Mouse (Mus musculus) stomach, embryonic 14.5 days (tissue): ENCODE measurements around the gene Gucy2e. TPM values are rescaled to one million over a fixed set of nuclear protein-coding genes. Genes with fewer than 3 reads are reported as not detected.

Source experiments
- ATAC-seq: fragments of 200-750 bp; cut with Nextera tagmentation; 2 replicates; pipeline ENCODE4 v1.8.0; 2017; ENCODE audit warnings: low read depth, moderate TSS enrichment; ENCODE audit not compliant: insufficient number of reproducible peaks, insufficient read depth, low FRiP score
- H3K27ac ChIP-seq: fragments of 300-500 bp; sonication (generic); 2 replicates; pipeline ENCODE4 v1.5.1; 2014; ENCODE audit warnings: mild to moderate bottlenecking, low read length, moderate library complexity, mixed read lengths
- H3K27me3 ChIP-seq: fragments of 300-500 bp; sonication (generic); 2 replicates; pipeline ENCODE4 v1.6.1; 2014; ENCODE audit warnings: low read length, control low read depth, mixed read lengths; ENCODE audit not compliant: control insufficient read depth, insufficient read depth
- H3K36me3 ChIP-seq: fragments of 300-500 bp; sonication (generic); 2 replicates; pipeline ENCODE4 v1.6.1; 2014; ENCODE audit warnings: mild to moderate bottlenecking, control low read depth, low read length, moderate library complexity, mixed read lengths; ENCODE audit not compliant: control insufficient read depth, insufficient read depth
- H3K4me1 ChIP-seq: fragments of 300-500 bp; sonication (generic); 2 replicates; pipeline ENCODE4 v1.6.1; 2014; ENCODE audit warnings: low read length, control low read depth, mixed read lengths; ENCODE audit not compliant: control insufficient read depth, insufficient read depth
- H3K4me2 ChIP-seq: fragments of 300-500 bp; sonication (generic); replicated peaks from 2 replicates; pipeline ENCODE4 v1.6.1; 2014; ENCODE audit warnings: low read depth, low read length, control low read depth
- H3K4me3 ChIP-seq: fragments of 300-500 bp; sonication (generic); 2 replicates; pipeline ENCODE4 v1.5.1; 2014; ENCODE audit warnings: low read depth, low read length, control low read depth
- H3K9ac ChIP-seq: fragments of 300-500 bp; sonication (generic); replicated peaks from 2 replicates; pipeline ENCODE4 v1.6.1; 2014; ENCODE audit warnings: low read depth, mild to moderate bottlenecking, control low read depth, low read length, moderate library complexity, mixed read lengths
- H3K9me3 ChIP-seq: fragments of 300-500 bp; sonication (generic); 2 replicates; pipeline ENCODE4 v1.6.1; 2016; ENCODE audit warnings: low read depth, low read length, control low read depth; ENCODE audit not compliant: control insufficient read depth
- WGBS: fragments of 180-500 bp; shearing (Covaris S2); extraction: QIAGEN DNeasy Blood & Tissue Kit; methylation state at CpG from one replicate; pipeline ENCODE4 v1.1.7; 2014; 5-methylcytosine and 5-hydroxymethylcytosine counted together
- polyA plus RNA-seq: library from polyadenylated mRNA; unstranded; fragments of >200 nt; fragmentation: Nextera tagmentation; extraction: Ambion mirVana; gene quantifications from 2 replicates; pipeline ENCODE4 v1.2.1, GENCODE M21; 2014

Gucy2e gene
- polyA plus RNA-seq, 1 experiment from 2014 or later, result 0.06 TPM

DNA sequence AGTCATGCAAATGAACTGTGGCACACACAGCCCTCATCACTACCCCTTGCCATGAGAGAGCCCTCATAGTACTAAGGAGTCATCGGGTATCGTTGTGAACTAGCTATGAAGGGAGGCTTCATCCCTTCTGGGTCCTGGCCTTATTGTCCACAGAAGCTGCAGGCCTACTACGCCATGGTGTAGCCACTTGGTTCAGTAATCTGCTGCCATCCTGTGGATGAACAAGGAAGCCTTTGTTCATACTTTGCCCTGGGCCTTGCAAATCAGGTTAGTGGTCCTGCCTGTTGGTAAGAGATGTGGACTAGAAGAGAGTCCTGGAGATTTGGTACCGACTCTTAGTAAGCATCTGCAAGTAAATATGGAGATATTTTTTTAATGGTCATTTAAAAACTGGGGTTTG is 6.4 kb downstream of the Gucy2e start:
- WGBS, result 75% methylated on average over 4 of the region's 4 CpGs
- Histone ChIP-seq H3K9ac (no peak overlapping the region), H3K9me3 (no peaks in the 10 kb centered on the region), H3K4me3 (no peak overlapping the region), H3K4me2 (no peak overlapping the region), H3K27me3 (no peaks in the 10 kb centered on the region), H3K36me3 (no peaks in the 10 kb centered on the region), H3K27ac (no peak overlapping the region), H3K4me1 (no peaks in the 10 kb centered on the region; the same call in 1 of the 2 replicates)
- no peak for ATAC-seq

GRCm38 (mm10) chr11:69225715-69226114 is 11.1 kb downstream of the Gucy2e start:
- Histone ChIP-seq H3K4me2 (no peak overlapping the region), H3K4me3 (no peak overlapping the region), H3K9me3 (no peaks in the 10 kb centered on the region), H3K27ac (no peak overlapping the region), H3K36me3 (no peaks in the 10 kb centered on the region), H3K4me1 (no peaks in the 10 kb centered on the region), H3K27me3 (no peaks in the 10 kb centered on the region), H3K9ac (no peak overlapping the region)
- WGBS, result 77% methylated on average over 1 of the region's 1 CpGs
- ATAC-seq, result no peak

DNA sequence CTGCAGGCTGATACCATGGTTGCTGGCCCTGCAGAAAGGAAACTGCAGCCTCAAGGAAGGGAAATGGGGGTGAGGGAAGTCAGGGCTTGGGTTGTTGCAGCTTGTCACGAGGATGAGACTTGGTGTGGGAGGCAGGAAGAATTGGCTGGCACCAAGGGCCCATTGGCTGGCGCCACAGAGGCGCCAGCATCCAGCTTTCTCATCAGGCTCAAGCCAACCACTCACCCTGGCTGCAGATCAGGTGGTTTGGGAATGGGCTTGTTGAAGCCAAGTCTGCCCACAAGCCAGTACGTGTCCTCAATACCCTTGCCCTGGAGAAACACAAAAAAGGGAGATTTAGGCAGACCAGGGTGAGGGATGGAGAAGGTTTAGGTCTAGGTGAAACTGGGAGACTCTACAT is 13.7 kb downstream of the Gucy2e start:
- Histone ChIP-seq H3K9ac (no peak overlapping the region), H3K4me2 (no peak overlapping the region), H3K36me3 (no peaks in the 10 kb centered on the region), H3K27ac (no peak overlapping the region), H3K4me3 (no peak overlapping the region), H3K9me3 (no peaks in the 10 kb centered on the region), H3K4me1 (no peaks in the 10 kb centered on the region), H3K27me3 (no peaks in the 10 kb centered on the region)
- ATAC-seq, result no peak
- 85% methylated on average over 4 of the region's 4 CpGs for WGBS

- 69% methylated on average over 4 of the region's 4 CpGs for WGBS
Observed at GRCm38 (mm10) chr11:69221070-69221469, 15.8 kb downstream of the Gucy2e start.

GRCm38 (mm10) chr11:69218661-69219060 is 18.2 kb downstream of the Gucy2e start:
- Histone ChIP-seq H3K36me3 (no peaks in the 10 kb centered on the region), H3K9me3 (no peaks in the 10 kb centered on the region), H3K4me1 (no peaks in the 10 kb centered on the region), H3K9ac (no peak overlapping the region), H3K4me3 (no peak overlapping the region), H3K27ac (no peak overlapping the region), H3K27me3 (no peaks in the 10 kb centered on the region), H3K4me2 (no peak overlapping the region)
- no peak for ATAC-seq
- 61% methylated on average over 2 of the region's 2 CpGs for WGBS

More at GRCm38 (mm10) chr11:69221070-69221469, 15.8 kb downstream of the Gucy2e start:
- Histone ChIP-seq H3K9me3 (no peaks in the 10 kb centered on the region), H3K4me2 (no peak overlapping the region), H3K27ac (no peak overlapping the region), H3K4me1 (no peaks in the 10 kb centered on the region), H3K4me3 (no peak overlapping the region), H3K36me3 (no peaks in the 10 kb centered on the region), H3K9ac (no peak overlapping the region), H3K27me3 (no peaks in the 10 kb centered on the region)
- no peak for ATAC-seq

GRCm38 (mm10) chr11:69217411-69217810 is 19.4 kb downstream of the Gucy2e start:
- Histone ChIP-seq H3K27ac (no peak overlapping the region), H3K36me3 (no peaks in the 10 kb centered on the region), H3K4me1 (no peaks in the 10 kb centered on the region), H3K4me3 (no peak overlapping the region), H3K9me3 (no peaks in the 10 kb centered on the region), H3K9ac (no peak overlapping the region), H3K4me2 (no peak overlapping the region), H3K27me3 (no peaks in the 10 kb centered on the region)
- ATAC-seq, result no peak
- 89% methylated on average over 5 of the region's 5 CpGs for WGBS

- Histone ChIP-seq H3K9me3 (no peaks in the 10 kb centered on the region), H3K27ac (no peak overlapping the region), H3K27me3 (no peaks in the 10 kb centered on the region), H3K4me1 (no peaks in the 10 kb centered on the region), H3K36me3 (no peaks in the 10 kb centered on the region), H3K4me3 (no peak overlapping the region), H3K4me2 (no peak overlapping the region), H3K9ac (no peak overlapping the region)
- 8% methylated on average over 2 of the region's 2 CpGs for WGBS
- ATAC-seq, result no peak
Observed at GRCm38 (mm10) chr11:69211431-69211830, 25.4 kb downstream of the Gucy2e start.

DNA sequence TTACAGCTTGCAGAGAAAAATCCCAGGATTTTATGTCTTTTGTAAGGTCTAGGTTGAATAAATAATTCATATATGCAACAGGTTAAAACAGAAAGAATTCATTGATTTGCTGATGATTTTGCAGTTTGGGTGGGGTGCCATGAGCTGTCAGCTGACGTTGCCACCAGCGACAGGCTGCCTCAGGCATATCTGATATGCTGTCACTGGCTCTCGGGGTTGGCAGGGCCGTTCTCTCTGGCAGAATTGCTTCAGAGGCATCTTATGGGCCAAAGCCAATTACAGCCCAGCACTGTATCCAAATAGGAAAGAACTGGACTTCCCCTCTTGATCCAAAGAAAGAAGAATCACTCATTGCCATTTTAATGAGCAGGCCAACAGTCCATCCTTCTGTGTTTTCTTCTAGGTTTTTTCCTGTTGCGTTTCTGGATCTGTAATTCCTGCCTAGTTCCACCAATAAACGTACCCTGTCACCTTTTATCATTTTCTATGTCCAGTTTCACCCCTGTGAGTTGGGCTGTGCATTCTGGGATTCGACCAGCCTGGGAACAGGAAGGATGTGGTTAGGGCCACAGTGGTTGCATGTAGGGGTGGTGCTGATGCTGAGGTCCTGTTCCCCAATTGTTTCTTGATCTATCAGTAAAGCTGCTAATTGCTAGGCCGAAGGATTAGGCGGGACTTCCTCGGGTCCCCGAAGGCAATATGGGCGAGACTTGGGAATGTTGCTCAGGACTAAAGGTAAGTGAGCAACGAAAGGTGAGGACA is 34.2 kb downstream of the Gucy2e start:
- H3K4me3 ChIP-seq, result no peak overlapping the region
- H3K27me3 ChIP-seq, result no peaks in the 10 kb centered on the region
- H3K9ac ChIP-seq, result no peak overlapping the region
- no peak for ATAC-seq
- no peaks in the 10 kb centered on the region for H3K36me3 ChIP-seq
- H3K4me1 ChIP-seq, result no peaks in the 10 kb centered on the region
- 79% methylated on average over 13 of the region's 13 CpGs for WGBS
- H3K4me2 ChIP-seq, result no peak overlapping the region
- H3K27ac ChIP-seq, result no peak overlapping the region
- no peaks in the 10 kb centered on the region for H3K9me3 ChIP-seq

GRCm38 (mm10) chr11:69200231-69200630 is 36.6 kb downstream of the Gucy2e start:
- ATAC-seq, result no peak
- peaks cover 10% of the 10 kb centered on the region for H3K27me3 ChIP-seq
- H3K4me3 ChIP-seq, result no peak overlapping the region
- H3K9me3 ChIP-seq, result no peaks in the 10 kb centered on the region
- no peak overlapping the region for H3K4me2 ChIP-seq
- 0 out of 2 replicates have a peak, but pooled peaks cover 4% of the 10 kb centered on the region for H3K4me1 ChIP-seq
- no peaks in the 10 kb centered on the region for H3K36me3 ChIP-seq
- WGBS, result 39% methylated on average over 6 of the region's 6 CpGs
- H3K9ac ChIP-seq, result no peak overlapping the region
- no peak overlapping the region for H3K27ac ChIP-seq
